Mouse (Mus musculus): ENCODE results near the gene Kctd12. TPM values are rescaled to one million over a fixed set of nuclear protein-coding genes. Genes with fewer than 3 reads are reported as not detected.

The Kctd12 gene
- total RNA-seq, 2 experiments from 2014 or later = 59.3 to 62.0 TPM

GRCm38 (mm10) chr14:102979831-102980230, 2.6 kb downstream of the Kctd12 start:
- no peak for DNase-seq (ENCODE audit: extremely low spot score in 1 of 2, low spot score in 2 of 2)
- intact Hi-C loops (cut with DNase I) = loop anchor here (2.0 to 10.0 kb wide), 6 partner anchors 175 to 1205 kb away; no protein-coding TSS in a partner anchor

- DNase-seq (ENCODE audit: extremely low spot score in 1 of 2, low spot score in 2 of 2) = peak in 1 of 2 experiments; percentile 33
- intact Hi-C loops (cut with DNase I) = no loop called here
Measured at GRCm38 (mm10) chr14:102975865-102976264, 6.6 kb downstream of the Kctd12 start.

- intact Hi-C loops (cut with DNase I) = no loop called here
- DNase-seq (ENCODE audit: extremely low spot score in 1 of 2, low spot score in 2 of 2) = no peak
Measured at GRCm38 (mm10) chr14:102968824-102969223, 13.6 kb downstream of the Kctd12 start.

GRCm38 (mm10) chr14:102966241-102966640, 16.2 kb downstream of the Kctd12 start:
- DNase-seq (ENCODE audit: extremely low spot score in 1 of 2, low spot score in 2 of 2) = no peak
- intact Hi-C loops (cut with DNase I) = no loop called here

GRCm38 (mm10) chr14:102965841-102966240, 16.6 kb downstream of the Kctd12 start:
- DNase-seq (ENCODE audit: extremely low spot score in 1 of 2, low spot score in 2 of 2) = no peak
- intact Hi-C loops (cut with DNase I) = no loop called here

- DNase-seq (ENCODE audit: extremely low spot score in 1 of 2, low spot score in 2 of 2) = no peak
- intact Hi-C loops (cut with DNase I) = no loop called here
Measured at GRCm38 (mm10) chr14:102962019-102962418, 20.4 kb downstream of the Kctd12 start.

- intact Hi-C loops (cut with DNase I) = no loop called here
- no peak for DNase-seq (ENCODE audit: extremely low spot score in 1 of 2, low spot score in 2 of 2)
Measured at GRCm38 (mm10) chr14:102953511-102953910, 28.9 kb downstream of the Kctd12 start.

GRCm38 (mm10) chr14:102951974-102952373, 30.5 kb downstream of the Kctd12 start:
- no peak for DNase-seq (ENCODE audit: extremely low spot score in 1 of 2, low spot score in 2 of 2)
- intact Hi-C loops (cut with DNase I) = no loop called here

GRCm38 (mm10) chr14:102947796-102948195, 34.6 kb downstream of the Kctd12 start:
- DNase-seq (ENCODE audit: extremely low spot score in 1 of 2, low spot score in 2 of 2) = no peak
- intact Hi-C loops (cut with DNase I) = no loop called here

GRCm38 (mm10) chr14:102942222-102942843, 40.1 kb downstream of the Kctd12 start:
- no peak for DNase-seq (ENCODE audit: extremely low spot score in 1 of 2, low spot score in 2 of 2)
- intact Hi-C loops (cut with DNase I) = no loop called here

GRCm38 (mm10) chr14:102934878-102935277, 47.6 kb downstream of the Kctd12 start:
- intact Hi-C loops (cut with DNase I) = no loop called here
- no peak for DNase-seq (ENCODE audit: extremely low spot score in 1 of 2, low spot score in 2 of 2)

- intact Hi-C loops (cut with DNase I) = no loop called here
- DNase-seq (ENCODE audit: extremely low spot score in 1 of 2, low spot score in 2 of 2) = no peak
Measured at GRCm38 (mm10) chr14:102930933-102931332, 51.5 kb downstream of the Kctd12 start.

- DNase-seq (ENCODE audit: extremely low spot score in 1 of 2, low spot score in 2 of 2) = no peak
- intact Hi-C loops (cut with DNase I) = no loop called here
Measured at GRCm38 (mm10) chr14:102929545-102929944, 52.9 kb downstream of the Kctd12 start.

- no peak for DNase-seq (ENCODE audit: extremely low spot score in 1 of 2, low spot score in 2 of 2)
- intact Hi-C loops (cut with DNase I) = no loop called here
Measured at GRCm38 (mm10) chr14:102927847-102928466, 54.5 kb downstream of the Kctd12 start.

Small RNAs within 50 kb of the gene (microRNA-seq; reads per million reads assigned to microRNA genes)
- gene Mir5130 = 2.6 reads per million

Other genes starting within 250 kb of the Kctd12 start
- gene Acod1, start 64.3 kb upstream of the Kctd12 start, total RNA-seq (2021) = not detected
- gene Cln5, start 87.6 kb upstream of the Kctd12 start, total RNA-seq (2021) = 1 to 10 TPM; 5.9 to 6.0 TPM
- gene Fbxl3, start 116.9 kb upstream of the Kctd12 start, total RNA-seq (2021) = 10 to 100 TPM; 62.5 to 70.3 TPM

Data from left cerebral cortex, postnatal 10 days (tissue).